Mouse (Mus musculus): ENCODE measurements around the gene Lifr. TPM values are rescaled to one million over a fixed set of nuclear protein-coding genes. Genes with fewer than 3 reads are reported as not detected.

Lifr gene
- total RNA-seq (2014; fragmentation: Nextera tagmentation) (not detected in 2 replicates), total RNA-seq (2017) (0.15 and 1.3 TPM in 2 replicates)

- no peak for ATAC-seq (replicated peaks; ENCODE audit: poor library complexity, severe bottlenecking)
Observed at GRCm38 (mm10) chr15:7090211-7090765, at the start of gene Lifr. Gene Lifr, plus strand, starts transcription at chr15:7090614.

- no peak for ATAC-seq (replicated peaks; ENCODE audit: poor library complexity, severe bottlenecking)
Observed at GRCm38 (mm10) chr15:7044081-7044749, 46.2 kb upstream of the Lifr start.

GRCm38 (mm10) chr15:7045056-7045455, 45.4 kb upstream of the Lifr start:
- ATAC-seq (replicated peaks; ENCODE audit: poor library complexity, severe bottlenecking): no peak

- ATAC-seq (replicated peaks; ENCODE audit: poor library complexity, severe bottlenecking): no peak
Observed at GRCm38 (mm10) chr15:7047931-7048330, 42.5 kb upstream of the Lifr start.

- no peak for ATAC-seq (replicated peaks; ENCODE audit: poor library complexity, severe bottlenecking)
Observed at GRCm38 (mm10) chr15:7048916-7049315, 41.5 kb upstream of the Lifr start.

- no peak for ATAC-seq (replicated peaks; ENCODE audit: poor library complexity, severe bottlenecking)
Observed at GRCm38 (mm10) chr15:7051666-7052065, 38.7 kb upstream of the Lifr start.

GRCm38 (mm10) chr15:7052117-7052516, 38.3 kb upstream of the Lifr start:
- ATAC-seq (replicated peaks; ENCODE audit: poor library complexity, severe bottlenecking): no peak

GRCm38 (mm10) chr15:7056851-7057250, 33.6 kb upstream of the Lifr start:
- ATAC-seq (replicated peaks; ENCODE audit: poor library complexity, severe bottlenecking): peak; percentile 44; the same call in 1 of the 2 replicates

GRCm38 (mm10) chr15:7060522-7060921, 29.9 kb upstream of the Lifr start:
- no peak for ATAC-seq (replicated peaks; ENCODE audit: poor library complexity, severe bottlenecking)

- no peak for ATAC-seq (replicated peaks; ENCODE audit: poor library complexity, severe bottlenecking)
Observed at GRCm38 (mm10) chr15:7061995-7062697, 28.3 kb upstream of the Lifr start.

- no peak for ATAC-seq (replicated peaks; ENCODE audit: poor library complexity, severe bottlenecking)
Observed at GRCm38 (mm10) chr15:7062698-7063009, 27.8 kb upstream of the Lifr start.

GRCm38 (mm10) chr15:7063521-7064240, 26.7 kb upstream of the Lifr start:
- ATAC-seq (replicated peaks; ENCODE audit: poor library complexity, severe bottlenecking): no peak

GRCm38 (mm10) chr15:7064992-7065523, 25.4 kb upstream of the Lifr start:
- no peak for ATAC-seq (replicated peaks; ENCODE audit: poor library complexity, severe bottlenecking)

- no peak for ATAC-seq (replicated peaks; ENCODE audit: poor library complexity, severe bottlenecking)
Observed at GRCm38 (mm10) chr15:7065624-7066023, 24.8 kb upstream of the Lifr start.

GRCm38 (mm10) chr15:7066752-7067151, 23.7 kb upstream of the Lifr start:
- no peak for ATAC-seq (replicated peaks; ENCODE audit: poor library complexity, severe bottlenecking)

GRCm38 (mm10) chr15:7069374-7069773, 21.0 kb upstream of the Lifr start:
- ATAC-seq (replicated peaks; ENCODE audit: poor library complexity, severe bottlenecking): no peak

- ATAC-seq (replicated peaks; ENCODE audit: poor library complexity, severe bottlenecking): peak; percentile 61; the same call in 1 of the 2 replicates
Observed at GRCm38 (mm10) chr15:7070199-7070794, 20.1 kb upstream of the Lifr start.

GRCm38 (mm10) chr15:7073269-7073668, 17.1 kb upstream of the Lifr start:
- ATAC-seq (replicated peaks; ENCODE audit: poor library complexity, severe bottlenecking): peak; percentile 50

GRCm38 (mm10) chr15:7075185-7075584, 15.2 kb upstream of the Lifr start:
- no peak for ATAC-seq (replicated peaks; ENCODE audit: poor library complexity, severe bottlenecking)

GRCm38 (mm10) chr15:7078356-7078755, 12.1 kb upstream of the Lifr start:
- no peak for ATAC-seq (replicated peaks; ENCODE audit: poor library complexity, severe bottlenecking)

All from granulocyte monocyte progenitor cell, adult 5-6 weeks (primary cell).